Mouse (Mus musculus) MEL (cell line): ENCODE data around the gene Pi16.

Source experiments
- CTCF ChIP-seq, 3 experiments: IDR thresholded peaks in 2 of 3; conservative IDR thresholded peaks in 1 of 3; 2 replicates each; pipeline ENCODE4 v1.5.1; 2011 to 2012; ENCODE audit warnings: low read length in 3 of 3, low read depth in 2 of 3, mild to moderate bottlenecking in 2 of 3, improper control_type of control experiment in 1 of 3, inconsistent platforms in 1 of 3, mixed read lengths in 1 of 3, moderate library complexity in 1 of 3; ENCODE audit not compliant: control insufficient read depth in 1 of 3, insufficient read depth in 1 of 3, poor library complexity in 1 of 3, severe bottlenecking in 1 of 3
- E2F4 ChIP-seq: IDR thresholded peaks from 2 replicates; pipeline ENCODE4 v1.6.1; 2011; ENCODE audit warnings: low read depth, low read length, improper control_type of control experiment, borderline replicate concordance
- EP300 ChIP-seq, 2 experiments: IDR thresholded peaks; 2 replicates each; pipeline ENCODE4 v1.6.1; 2011; ENCODE audit warnings: improper control_type of control experiment in 2 of 2, low read length in 2 of 2, low read depth in 1 of 2, mild to moderate bottlenecking in 1 of 2
- NELFE ChIP-seq: IDR thresholded peaks from 2 replicates; pipeline ENCODE4 v1.6.1; 2011; ENCODE audit warnings: low read depth, low read length, improper control_type of control experiment
- NRF1 ChIP-seq: IDR thresholded peaks from 2 replicates; pipeline ENCODE4 v1.6.1; 2014; ENCODE audit warnings: low read depth, mild to moderate bottlenecking, inconsistent platforms, low read length, improper control_type of control experiment, moderate library complexity; ENCODE audit not compliant: poor library complexity, insufficient read depth, severe bottlenecking
- POLR2A ChIP-seq, 2 experiments: IDR thresholded peaks; 2 replicates each; pipeline ENCODE4 v1.6.1; 2011 to 2012; ENCODE audit warnings: low read length in 2 of 2, mild to moderate bottlenecking in 2 of 2, control low read depth in 1 of 2, improper control_type of control experiment in 1 of 2, low read depth in 1 of 2, moderate library complexity in 1 of 2; ENCODE audit not compliant: control insufficient read depth in 1 of 2, insufficient read depth in 1 of 2, poor library complexity in 1 of 2
- POLR2AphosphoS2 ChIP-seq: IDR thresholded peaks from 2 replicates; pipeline ENCODE4 v1.6.1; 2011; ENCODE audit warnings: low read length, improper control_type of control experiment
- RAD21 ChIP-seq: IDR thresholded peaks from 2 replicates; pipeline ENCODE4 v1.6.1; 2011; ENCODE audit warnings: mild to moderate bottlenecking, low read depth, low read length, improper control_type of control experiment
- RCOR1 ChIP-seq: IDR thresholded peaks from 2 replicates; pipeline ENCODE4 v1.6.1; 2012; ENCODE audit warnings: low read depth, mild to moderate bottlenecking, inconsistent platforms, low read length, improper control_type of control experiment
- TAL1 ChIP-seq: IDR thresholded peaks from 2 replicates; pipeline ENCODE4 v1.6.1; 2012; ENCODE audit warnings: mild to moderate bottlenecking, inconsistent platforms, low read length, moderate library complexity, mixed read lengths
- TCF12 ChIP-seq: IDR thresholded peaks from 2 replicates; pipeline ENCODE4 v1.6.1; 2014; ENCODE audit warnings: low read depth, mild to moderate bottlenecking, inconsistent platforms, low read length, improper control_type of control experiment, moderate library complexity

- TF ChIP-seq POLR2A (IDR thresholded peaks at IDR 0.05; ENCODE audit: control insufficient read depth in 1 of 2, insufficient read depth in 1 of 2, low read depth in 1 of 2, low read length in 2 of 2, poor library complexity in 1 of 2): no peak
- TF ChIP-seq RAD21: no peak
- TF ChIP-seq CTCF (IDR thresholded peaks at IDR 0.05 in 2 of 3, conservative IDR thresholded peaks at IDR 0.05 in 1 of 3; ENCODE audit: control insufficient read depth in 1 of 3, insufficient read depth in 1 of 3, low read depth in 2 of 3, low read length in 3 of 3, poor library complexity in 1 of 3, severe bottlenecking in 1 of 3): no peak
- no peak for TF ChIP-seq POLR2AphosphoS2
- TF ChIP-seq TCF12: no peak
- TF ChIP-seq NELFE: no peak
- TF ChIP-seq EP300 (IDR thresholded peaks at IDR 0.05; ENCODE audit: low read depth in 1 of 2, low read length in 2 of 2): no peak
- TF ChIP-seq E2F4: no peak
- no peak for TF ChIP-seq RCOR1
- no peak for TF ChIP-seq NRF1
- TF ChIP-seq TAL1: no peak
These were observed 24.1 kb downstream of the Pi16 start for GRCm38 (mm10) chr17:29341591-29342003.
